ENCODE assay signal across 8 mouse cellular contexts in the genomic region with DNA sequence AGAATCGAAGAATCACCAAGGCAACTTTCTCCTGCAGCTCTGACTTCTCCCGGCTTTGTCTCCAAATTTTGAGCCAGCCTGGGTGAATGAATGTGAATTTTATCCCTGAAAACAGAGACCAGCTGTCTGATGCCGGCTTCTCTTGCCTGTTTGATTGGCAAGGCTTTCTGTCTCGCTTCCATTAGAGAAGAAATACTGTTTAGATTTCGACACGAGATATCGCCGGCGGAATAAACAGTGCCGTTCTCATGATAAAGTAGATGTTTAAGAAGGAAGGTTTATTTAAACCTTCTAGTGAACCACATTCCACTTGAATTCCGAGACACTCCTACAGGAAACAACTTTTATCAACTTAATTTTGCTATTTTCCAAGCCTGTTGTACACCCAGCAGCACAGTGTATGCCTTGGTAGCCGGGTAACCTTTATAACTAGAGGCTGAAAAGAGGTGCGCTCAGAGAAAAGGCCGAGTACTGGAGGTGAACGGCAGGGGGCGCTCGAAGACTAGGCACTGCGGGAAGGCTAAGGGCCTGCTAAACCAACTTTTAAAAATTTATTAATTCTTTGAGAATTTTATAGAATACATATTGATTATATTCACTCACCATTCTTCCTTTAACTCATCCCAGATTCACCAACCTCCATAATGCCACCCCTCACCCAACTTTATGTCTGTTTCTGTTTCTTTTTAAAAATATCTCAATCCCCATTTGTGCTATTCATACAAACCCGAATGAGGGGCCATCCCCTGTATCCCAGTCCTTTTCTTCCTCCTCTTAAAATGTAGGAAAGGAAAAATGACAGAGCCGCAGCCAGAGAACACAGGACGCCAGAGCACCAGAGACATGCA.
DNase-seq lines count a peak whose midpoint lies in the region; ATAC-seq and TF ChIP-seq lines count a peak whose summit lies in the region.

No protein-coding gene starts in this region.

- H3K27ac ChIP-seq in hindbrain, postnatal 0 days: peak overlapping the region; percentile 51; the same call in 1 of the 2 replicates

- DNase-seq in adrenal gland, adult 18-20 months (ENCODE audit: low spot score in 2 of 2): peak; percentile 81 to 84
- peak; percentile 76 to 86 for DNase-seq in cerebellum, postnatal 25 days
- DNase-seq in gastrocnemius, adult 18-20 months (ENCODE audit: low spot score): peak; percentile 77
- peak; percentile 86 for DNase-seq in hindbrain, postnatal 0 days (ENCODE audit: low spot score)
- DNase-seq in left cerebral cortex, adult 8-10 months (ENCODE audit: low spot score in 2 of 2): peak; percentile 15 to 69
- DNase-seq in right cerebral cortex, postnatal 4 days: peak; percentile 95

- ATAC-seq in hindbrain, postnatal 0 days: peak; percentile 78; the same call in 1 of the 2 replicates
- peak; percentile 72; the same call in 1 of the 2 replicates for ATAC-seq in megakaryocyte-erythroid progenitor cell, adult 5-6 weeks (replicated peaks; ENCODE audit: low FRiP score, low TSS enrichment, poor library complexity, severe bottlenecking)
- no peak for ATAC-seq in erythroid progenitor cell, adult 5-6 weeks (replicated peaks; ENCODE audit: low FRiP score, poor library complexity, severe bottlenecking)

- H3K36me3 ChIP-seq in hindbrain, postnatal 0 days (ENCODE audit: insufficient read depth, low read length): no peaks in the 10 kb centered on the region

- no peaks in the 10 kb centered on the region for H3K27me3 ChIP-seq in hindbrain, postnatal 0 days (ENCODE audit: insufficient read depth, low read length)

- WGBS in hindbrain, postnatal 0 days: 29% methylated on average over 21 of the region's 21 CpGs

- no peaks in the 10 kb centered on the region for H3K4me1 ChIP-seq in hindbrain, postnatal 0 days (ENCODE audit: insufficient read depth, low read length)

- peak overlapping the region; percentile 45 for H3K4me2 ChIP-seq in hindbrain, postnatal 0 days (ENCODE audit: low read depth, low read length)

- TF ChIP-seq CTCF in hindbrain, postnatal 0 days (IDR thresholded peaks at IDR 0.05; ENCODE audit: low read depth): peak; percentile 91

- no peak overlapping the region for H3K9ac ChIP-seq in hindbrain, postnatal 0 days (replicated peaks; ENCODE audit: low read length)

- H3K4me3 ChIP-seq in hindbrain, postnatal 0 days (ENCODE audit: low read length): no peak overlapping the region; the same call in 1 of the 2 replicates

- no peaks in the 10 kb centered on the region for H3K9me3 ChIP-seq in hindbrain, postnatal 0 days (ENCODE audit: low read length)

Comparison
In these comparisons a context has a peak if more than half of its experiments do, and no peak if none do; other contexts are left out.
1. DNase-seq: peak in every context shown above with its lines; median percentile 95 in right cerebral cortex, postnatal 4 days; 86 in hindbrain, postnatal 0 days; 82 in adrenal gland, adult 18-20 months; 81 in cerebellum, postnatal 25 days; 77 in gastrocnemius, adult 18-20 months; 42 in left cerebral cortex, adult 8-10 months.